Mouse (Mus musculus): Measurements from ENCODE around the gene Grm8.

- TF ChIP-seq POLR2A (IDR thresholded peaks at IDR 0.05; ENCODE audit: low read depth, low read length), result no peak
- TF ChIP-seq CTCF (IDR thresholded peaks at IDR 0.05; ENCODE audit: borderline replicate concordance, insufficient read depth, low read length), result no peak
These were observed 60.5 kb downstream of the Grm8 start for GRCm38 (mm10) chr6:28074470-28074869.

All from embryonic fibroblast, embryonic 13.5 days (primary cell).